Mouse (Mus musculus) ES-E14 (cell line): ENCODE data around the gene Arl16. TPM values are rescaled to one million over a fixed set of nuclear protein-coding genes. Genes with fewer than 3 reads are reported as not detected.
A peak's percentile ranks its signal among the peaks of the same experiment; 100 is the strongest.

Experiments used
- DNase-seq: peaks from one replicate; pipeline ENCODE4 v3.0.0-alpha.2; 2013; ENCODE audit warnings: low read depth, low spot score
- H3K27ac ChIP-seq: 2 replicates; pipeline ENCODE4 v1.5.1; 2012; ENCODE audit warnings: low read depth, mild to moderate bottlenecking, low read length, moderate library complexity, mixed read lengths; ENCODE audit not compliant: poor library complexity, insufficient read depth, severe bottlenecking
- H3K36me3 ChIP-seq: 2 replicates; pipeline ENCODE4 v1.6.1; 2012; ENCODE audit warnings: mild to moderate bottlenecking, low read length, moderate library complexity, mixed read lengths; ENCODE audit not compliant: control insufficient read depth, poor library complexity, insufficient read depth, severe bottlenecking
- H3K4me1 ChIP-seq, 2 experiments: fragments of 150-350 bp in 1 of 2; sonication (generic) in 1 of 2; 2 replicates each; pipeline ENCODE4 v1.6.1; 2012; ENCODE audit warnings: low read length in 2 of 2, mild to moderate bottlenecking in 1 of 2, mixed read lengths in 1 of 2; ENCODE audit not compliant: control insufficient read depth in 2 of 2, insufficient read depth in 2 of 2, poor library complexity in 1 of 2
- H3K4me3 ChIP-seq, 2 experiments: fragments of 150-350 bp in 1 of 2; sonication (generic) in 1 of 2; 2 replicates each; pipeline ENCODE4 v1.5.1; 2012; ENCODE audit warnings: low read length in 2 of 2, low read depth in 1 of 2, mild to moderate bottlenecking in 1 of 2, mixed read lengths in 1 of 2; ENCODE audit not compliant: insufficient read depth in 1 of 2, poor library complexity in 1 of 2, severe bottlenecking in 1 of 2
- H3K9ac ChIP-seq: 2 replicates; pipeline ENCODE4 v1.6.1; 2012; ENCODE audit warnings: low read depth, mild to moderate bottlenecking, low read length, mixed read lengths; ENCODE audit not compliant: poor library complexity, insufficient read depth, severe bottlenecking
- H3K9me3 ChIP-seq: fragments of 150-350 bp; sonication (generic); 2 replicates; pipeline ENCODE4 v1.6.1; 2012; ENCODE audit warnings: low read depth, mild to moderate bottlenecking, low read length; ENCODE audit not compliant: control insufficient read depth, insufficient read depth
- CHD2 ChIP-seq: IDR thresholded peaks from 2 replicates; pipeline ENCODE4 v1.6.1; 2014; ENCODE audit warnings: mild to moderate bottlenecking, low read depth, low read length, inconsistent platforms
- HCFC1 ChIP-seq: IDR thresholded peaks from 2 replicates; pipeline ENCODE4 v1.6.1; 2012; ENCODE audit warnings: low read length, inconsistent platforms, borderline replicate concordance; ENCODE audit not compliant: insufficient read depth
- MAFK ChIP-seq: IDR thresholded peaks from 2 replicates; pipeline ENCODE4 v1.6.1; 2014; ENCODE audit warnings: mild to moderate bottlenecking, low read depth, low read length, inconsistent platforms; ENCODE audit not compliant: insufficient read depth
- ZC3H11A ChIP-seq: IDR thresholded peaks from 2 replicates; pipeline ENCODE4 v1.6.1; 2012; ENCODE audit warnings: low read depth, mild to moderate bottlenecking, inconsistent platforms, low read length, borderline replicate concordance
- ZNF384 ChIP-seq: IDR thresholded peaks from 2 replicates; pipeline ENCODE4 v1.6.1; 2012; ENCODE audit warnings: low read depth, low read length, inconsistent platforms
- in situ Hi-C, 2 experiments: fragments of 600-800 bp; cut with MboI; formaldehyde crosslinking; loops; one replicate each; pipeline ENCODE4 v1.15.1; 2025; ENCODE audit warnings: low sequenced_read_pairs in 2 of 2, inconsistent platforms in 1 of 2; ENCODE audit not compliant: unreplicated experiment in 2 of 2
- total RNA-seq: library from RNA; depleted of rRNA; stranded (reverse); fragments of 300-350 nt; gene quantifications from 2 replicates; pipeline ENCODE4 v1.2.3, GENCODE M21; 2012

Arl16 gene
- total RNA-seq, 1 experiment: 21.2 TPM

GRCm38 (mm10) chr11:120493351-120493750, 25.9 kb upstream of the Arl16 start:
- H3K27ac ChIP-seq: no peak overlapping the region
- no peaks in the 10 kb centered on the region for H3K9me3 ChIP-seq
- TF ChIP-seq CHD2 (no peak), MAFK (no peak)
- H3K4me3 ChIP-seq: no peak overlapping the region
- DNase-seq: no peak
- no peak overlapping the region for H3K9ac ChIP-seq
- H3K36me3 ChIP-seq: peaks cover 37% of the 10 kb centered on the region
- peaks cover 3 to 12% of the 10 kb centered on the region in 2 experiments; a peak in 1 of 4 replicates for H3K4me1 ChIP-seq
- in situ Hi-C loops: no loop called here

- Histone ChIP-seq H3K9me3 (no peaks in the 10 kb centered on the region), H3K27ac (no peak overlapping the region), H3K9ac (no peak overlapping the region), H3K36me3 (peaks cover 40% of the 10 kb centered on the region), H3K4me1 (peaks cover 3 to 12% of the 10 kb centered on the region in 2 experiments; a peak in 1 of 4 replicates), H3K4me3 (peak overlapping the region in 1 of 2 experiments; percentile 84; a peak in 2 of 4 replicates)
- TF ChIP-seq ZC3H11A (no peak), HCFC1 (no peak), MAFK (no peak), CHD2 (no peak), ZNF384 (no peak)
- DNase-seq: no peak
- in situ Hi-C loops: no loop called here
Observed at GRCm38 (mm10) chr11:120492878-120493203, 25.4 kb upstream of the Arl16 start.

GRCm38 (mm10) chr11:120492024-120492877, 24.8 kb upstream of the Arl16 start:
- H3K4me1 ChIP-seq: peaks cover 3 to 12% of the 10 kb centered on the region in 2 experiments; a peak in 1 of 4 replicates
- in situ Hi-C loops: no loop called here

GRCm38 (mm10) chr11:120491317-120492023, 24.1 kb upstream of the Arl16 start, which contains the start of gene Slc25a10:
Gene Slc25a10, plus strand, starts transcription at chr11:120491840.
- H3K27ac ChIP-seq: peak within 1 kb of the TSS; percentile 22; the same call in 1 of the 2 replicates
- no peaks in the 10 kb centered on the region for H3K9me3 ChIP-seq
- in situ Hi-C loops: no loop called here
- peaks cover 44% of the 10 kb centered on the region for H3K36me3 ChIP-seq
- peak; percentile 74 for DNase-seq
- peak within 1 kb of the TSS; percentile 72 for H3K9ac ChIP-seq
- peaks cover 3 to 12% of the 10 kb centered on the region in 2 experiments; a peak in 1 of 4 replicates for H3K4me1 ChIP-seq
- peak within 1 kb of the TSS; percentile 72 to 84 for H3K4me3 ChIP-seq
- no peak for TF ChIP-seq ZNF384
- no peak for TF ChIP-seq CHD2
- no peak for TF ChIP-seq ZC3H11A
- no peak for TF ChIP-seq HCFC1
- no peak for TF ChIP-seq MAFK

More at GRCm38 (mm10) chr11:120492024-120492877, 24.8 kb upstream of the Arl16 start:
- H3K36me3 ChIP-seq: peaks cover 43% of the 10 kb centered on the region
- TF ChIP-seq ZC3H11A (no peak), MAFK (no peak), HCFC1 (no peak), CHD2 (no peak), ZNF384 (no peak)
- no peak overlapping the region for H3K27ac ChIP-seq
- DNase-seq: no peak
- H3K9ac ChIP-seq: peak overlapping the region; percentile 72
- no peaks in the 10 kb centered on the region for H3K9me3 ChIP-seq
- peak overlapping the region; percentile 72 to 84 for H3K4me3 ChIP-seq
